Mouse (Mus musculus): ENCODE results near the gene Arr3. TPM values are rescaled to one million over a fixed set of nuclear protein-coding genes. Genes with fewer than 3 reads are reported as not detected.
A peak's percentile ranks its signal among the peaks of the same experiment; 100 is the strongest.

Gene Arr3
- polyA plus RNA-seq, 1 experiment from 2014 or later = not detected

DNA sequence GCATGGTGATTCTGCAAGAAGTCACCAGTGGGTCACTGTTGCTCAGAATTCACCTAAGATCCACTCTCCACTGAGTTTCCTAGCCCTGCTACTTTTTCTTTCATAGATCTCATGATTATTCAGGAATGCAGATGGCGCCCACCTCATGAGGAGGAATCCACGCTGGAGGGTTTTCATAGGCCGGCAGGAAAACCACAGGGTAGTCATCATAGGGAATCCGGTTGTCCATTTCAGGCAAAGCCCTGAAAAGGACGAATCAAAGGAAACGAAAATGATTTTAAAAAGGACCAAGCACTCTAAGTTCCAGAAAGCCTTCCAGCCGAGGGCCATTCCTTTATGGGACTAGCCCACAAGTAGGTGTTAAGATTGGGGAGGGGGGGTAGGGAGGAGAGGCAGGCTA is 19.8 kb downstream of the Arr3 start:
- DNase-seq (ENCODE audit: low spot score) (no peak), ATAC-seq (ENCODE audit: low FRiP score) (no peak)
- WGBS = 40% methylated on average over 7 of the region's 7 CpGs

DNA sequence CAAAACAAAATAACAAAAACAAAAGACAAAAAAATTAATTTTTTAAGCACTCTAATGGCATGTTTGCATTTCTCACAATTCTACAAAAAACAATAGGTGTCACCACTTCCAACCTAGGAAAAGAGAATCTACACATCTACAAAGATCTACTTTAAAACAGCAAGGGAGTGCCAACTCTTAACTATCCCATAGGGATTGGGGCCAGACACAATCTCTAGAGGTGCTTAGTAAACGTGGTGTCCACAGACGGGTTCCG is 20.2 kb downstream of the Arr3 start, which contains the start of gene Kif4:
TSS of gene Kif4 (plus strand) at position 192 of the 256 bp plus-strand sequence.
- peak within 1 kb of the TSS; percentile 47; the same call in 1 of the 2 replicates for H3K27ac ChIP-seq
- peak within 1 kb of the TSS; percentile 47 for H3K4me3 ChIP-seq (replicated peaks; ENCODE audit: low read length)
- H3K36me3 ChIP-seq (replicated peaks; ENCODE audit: control insufficient read depth, insufficient read depth) = peaks cover 10% of the 10 kb centered on the region
- WGBS = 22% methylated on average over 3 of the region's 3 CpGs
- DNase-seq (ENCODE audit: low spot score) = no peak
- 0 out of 2 replicates have a peak, but pooled peaks cover 3% of the 10 kb centered on the region for H3K27me3 ChIP-seq (ENCODE audit: control insufficient read depth, insufficient read depth, low read length)
- H3K4me2 ChIP-seq (replicated peaks) = peak within 1 kb of the TSS; percentile 71
- no peak for ATAC-seq (ENCODE audit: low FRiP score)
- H3K9ac ChIP-seq = peak within 1 kb of the TSS; percentile 67
- H3K4me1 ChIP-seq (replicated peaks; ENCODE audit: control insufficient read depth, insufficient read depth, low read length) = no peaks in the 10 kb centered on the region
- no peaks in the 10 kb centered on the region for H3K9me3 ChIP-seq (ENCODE audit: control insufficient read depth, low read length)

More for the DNA sequence above, 19.8 kb downstream of the Arr3 start:
- Histone ChIP-seq H3K4me3 (replicated peaks; ENCODE audit: low read length) (peak overlapping the region; percentile 47), H3K4me2 (replicated peaks) (peak overlapping the region; percentile 57), H3K27me3 (ENCODE audit: control insufficient read depth, insufficient read depth, low read length) (0 out of 2 replicates have a peak, but pooled peaks cover 3% of the 10 kb centered on the region), H3K36me3 (replicated peaks; ENCODE audit: control insufficient read depth, insufficient read depth) (peaks cover 10% of the 10 kb centered on the region), H3K9ac (peak overlapping the region; percentile 67), H3K4me1 (replicated peaks; ENCODE audit: control insufficient read depth, insufficient read depth, low read length) (no peaks in the 10 kb centered on the region), H3K9me3 (ENCODE audit: control insufficient read depth, low read length) (no peaks in the 10 kb centered on the region), H3K27ac (no peak overlapping the region)

DNA sequence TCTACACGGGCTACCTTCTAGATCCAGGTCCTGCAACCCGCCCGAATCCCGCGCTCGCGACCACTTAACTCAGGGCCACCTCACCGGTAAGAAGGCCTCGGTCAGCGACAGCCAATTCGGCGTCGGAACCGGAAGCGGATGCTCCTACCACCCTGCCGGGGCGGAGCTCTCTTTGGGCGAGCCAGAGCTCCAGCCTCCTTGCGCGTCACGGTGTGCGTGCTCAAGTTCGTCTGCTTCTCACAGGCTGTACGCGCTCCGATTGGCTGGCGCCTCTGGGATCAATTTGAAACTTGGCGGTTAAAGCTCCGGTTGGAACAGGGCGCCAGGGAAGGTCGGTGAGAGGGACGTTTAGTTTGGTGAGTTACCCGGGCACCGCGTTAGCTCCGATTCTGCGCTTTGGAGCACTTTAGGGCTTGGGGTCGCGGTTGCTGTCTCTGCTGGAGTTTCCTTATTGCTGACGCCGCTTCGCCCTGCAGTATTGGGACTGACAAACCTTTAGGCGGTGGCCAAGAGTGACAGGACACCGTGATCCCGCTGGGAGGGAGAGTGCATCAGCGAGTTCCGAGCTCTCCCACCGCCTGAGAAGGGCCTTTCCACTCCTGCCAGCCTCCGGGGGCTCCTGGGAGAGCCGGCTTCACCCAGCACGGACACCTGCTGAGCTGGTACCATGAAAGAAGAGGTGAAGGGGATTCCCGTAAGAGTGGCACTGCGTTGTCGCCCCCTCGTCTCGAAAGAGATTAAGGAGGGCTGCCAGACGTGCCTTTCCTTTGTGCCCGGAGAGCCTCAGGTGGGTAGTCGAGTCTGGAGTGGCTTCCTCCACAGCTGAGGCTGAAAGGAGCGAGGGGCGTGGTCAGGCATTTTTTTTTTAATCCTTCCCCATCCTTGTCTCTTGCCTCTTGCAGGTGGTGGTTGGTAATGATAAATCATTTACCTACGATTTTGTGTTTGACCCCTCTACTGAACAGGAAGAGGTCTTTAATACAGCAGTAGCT is 20.8 kb downstream of the Arr3 start, which contains the start of gene Pdzd11:
TSS of gene Pdzd11 (minus strand) at position 767 of the 992 bp plus-strand sequence.
- WGBS = 19% methylated on average over 62 of the region's 62 CpGs
- no peaks in the 10 kb centered on the region for H3K4me1 ChIP-seq (replicated peaks; ENCODE audit: control insufficient read depth, insufficient read depth, low read length)
- no peaks in the 10 kb centered on the region for H3K9me3 ChIP-seq (ENCODE audit: control insufficient read depth, low read length)
- H3K27me3 ChIP-seq (ENCODE audit: control insufficient read depth, insufficient read depth, low read length) = 0 out of 2 replicates have a peak, but pooled peaks cover 3% of the 10 kb centered on the region
- peak within 1 kb of the TSS; percentile 67 for H3K9ac ChIP-seq
- H3K4me2 ChIP-seq (replicated peaks) = peak within 1 kb of the TSS; percentile 71
- H3K36me3 ChIP-seq (replicated peaks; ENCODE audit: control insufficient read depth, insufficient read depth) = peaks cover 10% of the 10 kb centered on the region
- ATAC-seq (ENCODE audit: low FRiP score) (peak; percentile 100), DNase-seq (ENCODE audit: low spot score) (peak; percentile 87)
- H3K4me3 ChIP-seq (replicated peaks; ENCODE audit: low read length) = peak within 1 kb of the TSS; percentile 47
- peak within 1 kb of the TSS; percentile 47; the same call in 1 of the 2 replicates for H3K27ac ChIP-seq

DNA sequence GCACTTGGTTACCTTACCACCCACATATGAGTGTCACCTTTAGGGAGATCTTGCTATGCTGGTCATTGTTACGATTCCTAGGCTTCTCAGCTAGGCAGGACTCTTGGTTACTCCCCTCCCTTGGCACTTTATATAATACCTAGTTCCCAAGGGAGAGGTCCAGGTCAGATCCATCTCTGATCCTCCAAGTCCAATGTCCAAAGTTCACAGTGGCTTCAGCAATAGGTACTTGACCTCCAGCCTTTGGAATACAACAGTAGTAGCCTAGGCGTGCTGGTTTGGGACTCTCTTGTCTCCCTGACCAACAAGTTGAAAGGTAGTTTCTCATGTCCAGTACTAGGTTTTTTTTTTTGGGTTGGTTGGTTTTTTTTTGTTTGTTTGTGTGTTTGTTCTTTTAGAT is 23.8 kb downstream of the Arr3 start:
- ATAC-seq (ENCODE audit: low FRiP score) (no peak), DNase-seq (ENCODE audit: low spot score) (no peak)
- Histone ChIP-seq H3K36me3 (replicated peaks; ENCODE audit: control insufficient read depth, insufficient read depth) (no peaks in the 10 kb centered on the region), H3K27ac (no peak overlapping the region), H3K9ac (no peak overlapping the region), H3K4me1 (replicated peaks; ENCODE audit: control insufficient read depth, insufficient read depth, low read length) (no peaks in the 10 kb centered on the region), H3K4me3 (replicated peaks; ENCODE audit: low read length) (no peak overlapping the region), H3K27me3 (ENCODE audit: control insufficient read depth, insufficient read depth, low read length) (0 out of 2 replicates have a peak, but pooled peaks cover 3% of the 10 kb centered on the region), H3K4me2 (replicated peaks) (no peak overlapping the region), H3K9me3 (ENCODE audit: control insufficient read depth, low read length) (no peaks in the 10 kb centered on the region)
- WGBS = 94% methylated on average over 2 of the region's 2 CpGs

DNA sequence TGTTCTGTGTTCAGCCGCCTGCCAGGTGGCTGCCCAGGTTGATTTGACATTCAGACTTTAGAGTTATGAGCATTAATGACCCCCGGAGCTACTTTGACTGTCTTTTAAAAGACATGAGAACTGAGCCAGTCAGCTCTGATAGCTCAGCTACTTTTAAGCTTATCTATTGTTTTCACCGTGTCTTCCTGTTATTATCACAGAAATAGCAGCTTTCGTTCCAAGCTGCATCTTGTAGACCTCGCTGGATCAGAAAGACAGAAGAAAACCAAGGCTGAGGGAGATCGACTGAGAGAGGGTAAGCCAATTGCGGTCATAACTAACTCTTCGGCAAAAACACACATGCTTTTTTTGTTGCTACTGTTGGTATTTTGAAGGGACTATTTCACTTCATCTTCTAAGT is 33.2 kb downstream of the Arr3 start:
- ATAC-seq (ENCODE audit: low FRiP score) (no peak), DNase-seq (ENCODE audit: low spot score) (no peak)
- H3K27ac ChIP-seq = no peak overlapping the region
- H3K36me3 ChIP-seq (replicated peaks; ENCODE audit: control insufficient read depth, insufficient read depth) = no peaks in the 10 kb centered on the region
- no peaks in the 10 kb centered on the region for H3K9me3 ChIP-seq (ENCODE audit: control insufficient read depth, low read length)
- H3K4me2 ChIP-seq (replicated peaks) = no peak overlapping the region
- H3K27me3 ChIP-seq (ENCODE audit: control insufficient read depth, insufficient read depth, low read length) = no peaks in the 10 kb centered on the region; the same call in 1 of the 2 replicates
- H3K4me3 ChIP-seq (replicated peaks; ENCODE audit: low read length) = no peak overlapping the region
- no peaks in the 10 kb centered on the region for H3K4me1 ChIP-seq (replicated peaks; ENCODE audit: control insufficient read depth, insufficient read depth, low read length)
- WGBS = 94% methylated on average over 8 of the region's 8 CpGs
- H3K9ac ChIP-seq = no peak overlapping the region

DNA sequence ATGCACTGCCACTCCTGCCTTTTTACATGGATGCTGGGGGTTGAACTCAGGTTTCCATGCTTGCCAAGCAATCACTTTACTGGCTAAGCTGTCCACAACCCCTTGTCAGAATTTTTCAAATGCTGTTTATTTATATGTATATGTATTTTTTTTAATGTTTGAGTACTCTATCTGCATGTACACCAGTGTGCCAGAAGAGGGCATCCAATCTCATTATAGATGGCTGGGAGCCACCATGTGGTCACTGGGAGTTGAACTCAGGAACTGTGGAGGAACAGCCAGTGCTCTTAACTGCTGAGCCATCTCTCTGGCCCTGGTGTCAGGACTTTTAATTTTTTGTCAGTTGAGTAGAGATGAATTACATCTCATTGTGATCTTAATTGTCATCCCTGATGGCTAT is 47.6 kb downstream of the Arr3 start:
- Histone ChIP-seq H3K4me1 (replicated peaks; ENCODE audit: control insufficient read depth, insufficient read depth, low read length) (no peaks in the 10 kb centered on the region), H3K4me3 (replicated peaks; ENCODE audit: low read length) (no peak overlapping the region), H3K27me3 (ENCODE audit: control insufficient read depth, insufficient read depth, low read length) (no peaks in the 10 kb centered on the region), H3K36me3 (replicated peaks; ENCODE audit: control insufficient read depth, insufficient read depth) (no peaks in the 10 kb centered on the region), H3K9ac (no peak overlapping the region), H3K4me2 (replicated peaks) (no peak overlapping the region), H3K27ac (no peak overlapping the region), H3K9me3 (ENCODE audit: control insufficient read depth, low read length) (no peaks in the 10 kb centered on the region)
- DNase-seq (ENCODE audit: low spot score) = no peak
- no peak for ATAC-seq (ENCODE audit: low FRiP score)

- Histone ChIP-seq H3K4me2 (replicated peaks) (no peak overlapping the region), H3K36me3 (replicated peaks; ENCODE audit: control insufficient read depth, insufficient read depth) (no peaks in the 10 kb centered on the region), H3K4me1 (replicated peaks; ENCODE audit: control insufficient read depth, insufficient read depth, low read length) (no peaks in the 10 kb centered on the region), H3K9me3 (ENCODE audit: control insufficient read depth, low read length) (no peaks in the 10 kb centered on the region), H3K9ac (no peak overlapping the region), H3K4me3 (replicated peaks; ENCODE audit: low read length) (no peak overlapping the region), H3K27ac (no peak overlapping the region), H3K27me3 (ENCODE audit: control insufficient read depth, insufficient read depth, low read length) (0 out of 2 replicates have a peak, but pooled peaks cover 8% of the 10 kb centered on the region)
- 96% methylated on average over 2 of the region's 2 CpGs for WGBS
- DNase-seq (ENCODE audit: low spot score) = no peak
- ATAC-seq (ENCODE audit: low FRiP score) = no peak
Measured at GRCm38 (mm10) chrX:100664825-100665224, 59.5 kb downstream of the Arr3 start.

Other genes with a start within 250 kb of the Arr3 start
- gene Otud6a, start 176.5 kb upstream of the Arr3 start, polyA plus RNA-seq (2014; fragmentation: Nextera tagmentation; extraction: Ambion mirVana) = not detected in 2 replicates
- 0.39 TPM in 1 of 2 replicates, not detected in the other for gene Awat2, start 162.8 kb upstream of the Arr3 start, polyA plus RNA-seq (2014; fragmentation: Nextera tagmentation; extraction: Ambion mirVana)
- 27.2 and 30.5 TPM in 2 replicates for gene Igbp1, start 111.2 kb upstream of the Arr3 start, polyA plus RNA-seq (2014; fragmentation: Nextera tagmentation; extraction: Ambion mirVana)
- gene Dgat2l6, start 80.7 kb upstream of the Arr3 start, polyA plus RNA-seq (2014; fragmentation: Nextera tagmentation; extraction: Ambion mirVana) = not detected in 2 replicates
- gene Awat1, start 33.2 kb upstream of the Arr3 start, polyA plus RNA-seq (2014; fragmentation: Nextera tagmentation; extraction: Ambion mirVana) = not detected in 2 replicates
- not detected in 2 replicates for gene P2ry4, start 10.6 kb upstream of the Arr3 start, polyA plus RNA-seq (2014; fragmentation: Nextera tagmentation; extraction: Ambion mirVana)
- 4.8 and 6.0 TPM in 2 replicates for gene Kif4, start 20.2 kb downstream of the Arr3 start, polyA plus RNA-seq (2014; fragmentation: Nextera tagmentation; extraction: Ambion mirVana)
- 90.9 and 102 TPM in 2 replicates for gene Pdzd11, start 21.1 kb downstream of the Arr3 start, polyA plus RNA-seq (2014; fragmentation: Nextera tagmentation; extraction: Ambion mirVana)
- gene Gdpd2, start 124.4 kb downstream of the Arr3 start, polyA plus RNA-seq (2014; fragmentation: Nextera tagmentation; extraction: Ambion mirVana) = 36.2 and 38.7 TPM in 2 replicates
- gene Dlg3, start 162.2 kb downstream of the Arr3 start, polyA plus RNA-seq (2014; fragmentation: Nextera tagmentation; extraction: Ambion mirVana) = 9.8 and 12.1 TPM in 2 replicates